Mouse (Mus musculus) heart, adult 2 months (tissue): Measurements from ENCODE around the gene Zkscan4. TPM values are rescaled to one million over a fixed set of nuclear protein-coding genes. Genes with fewer than 3 reads are reported as not detected.
A peak's percentile ranks its signal among the peaks of the same experiment; 100 is the strongest.
"Not testable (repeated sequence)": the region's sequence is repeated elsewhere in the genome, so short reads cannot be mapped to it uniquely, and the experiment has no call there.

Experiments
- DNase-seq, 2 experiments: peaks; one replicate each; pipeline ENCODE4 v3.0.0; 2021
- H3K27ac ChIP-seq: fragments of 200-600 bp; 2 replicates; pipeline ENCODE4 v1.8.1; 2022
- H3K27me3 ChIP-seq: fragments of 200-500 bp; 2 replicates; pipeline ENCODE4 v1.6.1; 2012; ENCODE audit warnings: mild to moderate bottlenecking, low read length, inconsistent platforms, mixed read lengths; ENCODE audit not compliant: control insufficient read depth, insufficient read depth
- H3K36me3 ChIP-seq: fragments of 200-500 bp; 2 replicates; pipeline ENCODE4 v1.6.1; 2012; ENCODE audit warnings: low read length, inconsistent platforms; ENCODE audit not compliant: control insufficient read depth, insufficient read depth
- H3K4me1 ChIP-seq: fragments of 200-500 bp; 2 replicates; pipeline ENCODE4 v1.6.1; 2011; ENCODE audit warnings: low read length; ENCODE audit not compliant: control insufficient read depth, insufficient read depth
- H3K4me3 ChIP-seq: fragments of 200-600 bp; 2 replicates; pipeline ENCODE4 v1.8.1; 2022
- H3K79me2 ChIP-seq: fragments of 200-500 bp; replicated peaks from 2 replicates; pipeline ENCODE4 v1.6.1; 2012; ENCODE audit warnings: mild to moderate bottlenecking, inconsistent platforms, low read length, moderate library complexity, mixed read lengths; ENCODE audit not compliant: control insufficient read depth, insufficient read depth
- H3K9ac ChIP-seq: fragments of 200-500 bp; 2 replicates; pipeline ENCODE4 v1.6.1; 2012; ENCODE audit warnings: low read depth, mild to moderate bottlenecking, control low read depth, inconsistent platforms, low read length, mixed read lengths
- CTCF ChIP-seq: fragments of 200-600 bp; IDR thresholded peaks from 2 replicates; pipeline ENCODE4 v1.8.1; 2022; ENCODE audit warnings: antibody characterized with exemption, mild to moderate bottlenecking, moderate library complexity
- EP300 ChIP-seq: fragments of 200-500 bp; IDR thresholded peaks from 2 replicates; pipeline ENCODE4 v1.6.1; 2011; ENCODE audit warnings: low read depth, low read length, control low read depth; ENCODE audit not compliant: insufficient read depth
- POLR2A ChIP-seq: fragments of 200-500 bp; IDR thresholded peaks from 2 replicates; pipeline ENCODE4 v1.6.1; 2011; ENCODE audit warnings: mild to moderate bottlenecking, low read depth, low read length, control low read depth; ENCODE audit not compliant: insufficient read depth
- WGBS: fragments of 180-500 bp; shearing (Covaris S2); methylation state at CpG from one replicate; pipeline ENCODE4 v1.1.7; 2018; 5-methylcytosine and 5-hydroxymethylcytosine counted together
- intact Hi-C: fragments of 180-260 bp; cut with DNase I; formaldehyde crosslinking; loops from one replicate; pipeline ENCODE4 v1.15.1; 2025
- microRNA-seq, 2 experiments: library from miRNA; unstranded; fragments of <30 nt; microRNA quantifications; one replicate each; pipeline ENCODE4 v1.2.0; 2021
- polyA plus RNA-seq: library from polyadenylated mRNA; depleted of rRNA; stranded (reverse); fragments of >200 nt; gene quantifications from 2 replicates; pipeline ENCODE4 v1.2.3, GENCODE M21; 2012; rRNA removed
- total RNA-seq, 2 experiments: library from RNA; stranded (reverse); gene quantifications; 2 replicates each; pipeline ENCODE4 v1.2.3; 2021

Zkscan4 gene
- total and polyA plus RNA-seq, 3 experiments, result 0.47 to 1.1 (median 0.77) TPM

DNA sequence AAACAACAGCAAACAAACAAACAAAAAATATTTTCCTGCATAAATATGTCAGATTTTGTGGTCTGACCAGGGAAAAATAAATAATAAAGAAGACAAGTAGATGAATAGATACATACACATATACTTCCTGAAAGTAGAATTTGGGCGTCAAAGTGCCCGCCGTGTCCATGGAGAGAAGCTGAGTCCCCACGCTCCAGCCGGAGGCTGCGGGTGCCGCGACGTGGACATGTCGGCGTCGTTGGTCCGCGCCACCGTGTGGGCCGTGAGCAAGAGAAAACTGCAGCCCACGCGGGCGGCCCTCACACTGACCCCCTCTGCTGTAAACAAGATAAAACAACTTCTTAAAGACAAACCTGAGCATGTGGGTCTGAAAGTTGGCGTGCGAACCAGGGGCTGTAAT lies 16.4 kb downstream of the Zkscan4 start, which contains the start of gene AK157302:
AK157302 (plus strand) TSS at position 144 of the 400 bp plus-strand sequence.
- Histone ChIP-seq H3K27me3 (no peaks in the 10 kb centered on the region), H3K9ac (no peak within 1 kb of the TSS), H3K79me2 (no peaks in the 10 kb centered on the region), H3K4me3 (no peak within 1 kb of the TSS), H3K4me1 (no peaks in the 10 kb centered on the region), H3K36me3 (no peaks in the 10 kb centered on the region), H3K27ac (no peak within 1 kb of the TSS)
- WGBS, result 92% methylated on average over 21 of the region's 21 CpGs
- intact Hi-C loops, result no loop called here
- DNase-seq, result peak in 1 of 2 experiments; percentile 33
- TF ChIP-seq EP300 (no peak), POLR2A (no peak), CTCF (no peak)

DNA sequence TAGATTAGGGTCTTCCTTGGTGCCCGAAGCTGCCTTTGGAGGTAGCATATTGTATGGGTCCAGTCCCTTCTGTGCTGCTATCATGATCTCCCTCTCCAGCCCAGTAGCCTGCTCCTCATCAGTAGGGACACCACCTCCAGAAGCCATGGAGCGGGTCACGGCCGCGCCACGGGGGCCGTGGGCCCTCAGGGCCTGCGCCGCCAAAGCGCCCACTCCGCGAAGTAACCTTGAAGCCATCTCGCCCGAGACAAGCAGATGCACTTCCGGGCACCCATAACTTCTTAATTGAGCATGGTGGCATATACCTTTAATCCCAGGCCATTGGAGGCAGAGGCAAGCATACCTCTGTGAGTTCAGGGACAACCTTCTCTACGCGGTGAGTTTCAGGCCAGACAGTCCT lies 22.5 kb downstream of the Zkscan4 start, which contains the start of gene Gm11273:
Gm11273 (minus strand) TSS at position 237 of the 400 bp plus-strand sequence.
- H3K79me2 ChIP-seq, H3K27ac ChIP-seq, H3K36me3 ChIP-seq, intact Hi-C loops, H3K4me1 ChIP-seq, H3K27me3 ChIP-seq, H3K9ac ChIP-seq, DNase-seq, H3K4me3 ChIP-seq: not testable (repeated sequence)
- 94% methylated on average over 17 of the region's 17 CpGs for WGBS

GRCm38 (mm10) chr13:21502296-21502695 lies 23.6 kb downstream of the Zkscan4 start:
- no peaks in the 10 kb centered on the region for H3K79me2 ChIP-seq
- no peak for DNase-seq
- intact Hi-C loops, result no loop called here
- H3K9ac ChIP-seq, result no peak overlapping the region
- TF ChIP-seq POLR2A (no peak), CTCF (no peak), EP300 (no peak)
- H3K4me3 ChIP-seq, result no peak overlapping the region
- H3K4me1 ChIP-seq, result no peaks in the 10 kb centered on the region
- H3K27ac ChIP-seq, result no peak overlapping the region
- H3K36me3 ChIP-seq, result no peaks in the 10 kb centered on the region
- WGBS, result 85% methylated on average over 5 of the region's 5 CpGs
- no peaks in the 10 kb centered on the region for H3K27me3 ChIP-seq

- DNase-seq, result peak; percentile 87 to 88
- no peaks in the 10 kb centered on the region for H3K36me3 ChIP-seq
- WGBS, result under 1% methylated on average over 21 of the region's 21 CpGs
- peak overlapping the region; percentile 66 for H3K4me3 ChIP-seq
- TF ChIP-seq CTCF (no peak), POLR2A (peak; percentile 82), EP300 (peak; percentile 57; the same call in 1 of the 2 replicates)
- H3K27ac ChIP-seq, result peak overlapping the region; percentile 85
- H3K79me2 ChIP-seq, result no peaks in the 10 kb centered on the region
- intact Hi-C loops, result loop anchor here (1.0 to 2.0 kb wide), 4 partner anchors 25 to 103 kb away; partner anchors contain the start of genes Gm10065, Zkscan3, Zkscan4 and Zkscan8
- H3K9ac ChIP-seq, result peak overlapping the region; percentile 62
- no peaks in the 10 kb centered on the region for H3K27me3 ChIP-seq
- no peaks in the 10 kb centered on the region for H3K4me1 ChIP-seq
These were observed 27.5 kb downstream of the Zkscan4 start for GRCm38 (mm10) chr13:21506221-21506649.

DNA sequence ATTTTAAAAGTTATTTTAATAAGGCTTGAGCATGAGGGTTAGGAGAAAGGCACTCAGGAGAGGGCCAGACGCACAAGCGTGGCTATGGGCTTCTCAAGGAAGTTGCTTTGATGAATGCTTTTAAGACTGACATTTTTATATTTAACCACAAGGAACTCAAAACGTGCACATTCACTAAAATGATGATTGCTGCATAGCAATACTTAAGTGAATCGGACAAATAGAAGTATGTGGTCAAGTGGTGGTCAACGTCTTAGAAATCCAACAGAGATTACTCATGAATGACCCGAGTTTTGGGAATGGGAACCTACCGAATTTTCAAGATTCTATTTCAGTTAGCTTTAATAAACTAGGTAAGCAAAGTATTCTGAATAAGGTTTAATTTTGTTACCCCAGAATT lies 51.4 kb downstream of the Zkscan4 start:
- Histone ChIP-seq H3K79me2 (peaks cover 2% of the 10 kb centered on the region; the same call in 1 of the 2 replicates), H3K4me1 (peaks cover 2% of the 10 kb centered on the region), H3K4me3 (peak overlapping the region; percentile 77), H3K27me3 (no peaks in the 10 kb centered on the region), H3K27ac (no peak overlapping the region), H3K9ac (no peak overlapping the region), H3K36me3 (peaks cover 10% of the 10 kb centered on the region)
- DNase-seq, result no peak
- intact Hi-C loops, result loop anchor here (2.0 to 5.0 kb wide), 4 partner anchors 23 to 167 kb away; partner anchors contain the start of genes Gm10065, Zkscan4, Zscan12 and Zscan26
- TF ChIP-seq EP300 (no peak), CTCF (no peak), POLR2A (no peak)
- 47% methylated on average over 7 of the region's 7 CpGs for WGBS

- intact Hi-C loops, result loop anchor here (1.0 to 5.0 kb wide), 5 partner anchors 24 to 168 kb away; partner anchors contain the start of genes Gm10065, Zkscan3, Zkscan4 and Zscan12
- H3K27ac ChIP-seq, result peak within 1 kb of the TSS; percentile 94
- WGBS, result under 1% methylated on average over 39 of the region's 39 CpGs
- no peaks in the 10 kb centered on the region for H3K27me3 ChIP-seq
- peaks cover 2% of the 10 kb centered on the region; the same call in 1 of the 2 replicates for H3K79me2 ChIP-seq
- peaks cover 2% of the 10 kb centered on the region for H3K4me1 ChIP-seq
- peak; percentile 92 to 94 for DNase-seq
- peaks cover 7% of the 10 kb centered on the region for H3K36me3 ChIP-seq
- no peak for TF ChIP-seq EP300
- peak; percentile 47; the same call in 1 of the 2 replicates for TF ChIP-seq POLR2A
- peak; percentile 28; the same call in 1 of the 2 replicates for TF ChIP-seq CTCF
- peak within 1 kb of the TSS; percentile 77 for H3K4me3 ChIP-seq
- H3K9ac ChIP-seq, result peak within 1 kb of the TSS; percentile 100
These were observed 52.1 kb downstream of the Zkscan4 start, which contains the start of gene Zkscan8 for GRCm38 (mm10) chr13:21530781-21531201. Zkscan8 (minus strand) TSS chr13:21531120.

Small RNA genes lying within 50 kb of the gene (microRNA-seq; reads per million reads assigned to microRNA genes)
- 0 reads per million in 2 experiments for gene Mir1896

Other genes starting within 250 kb of the Zkscan4 start
- gene Gpx5, start 186.2 kb upstream of the Zkscan4 start, total RNA-seq, result not detected
- not detected in 2 replicates for gene Gpx5, start 186.2 kb upstream of the Zkscan4 start, polyA plus RNA-seq
- gene Gpx6, start 166.8 kb upstream of the Zkscan4 start, total RNA-seq, result not detected
- gene Gpx6, start 166.8 kb upstream of the Zkscan4 start, polyA plus RNA-seq, result not detected in 2 replicates
- not detected for gene Olfr1367, start 132.0 kb upstream of the Zkscan4 start, total RNA-seq
- not detected in 2 replicates for gene Olfr1367, start 132.0 kb upstream of the Zkscan4 start, polyA plus RNA-seq
- gene Zscan12, start 116.1 kb upstream of the Zkscan4 start, total RNA-seq, result 1 to 10 TPM; 4.8 to 5.1 TPM
- gene Zscan12, start 116.1 kb upstream of the Zkscan4 start, polyA plus RNA-seq, result 1.3 and 2.5 TPM in 2 replicates
- gene Zkscan3, start 76.2 kb upstream of the Zkscan4 start, total RNA-seq, result 10 to 100 TPM; 23.2 to 27.7 TPM
- 18.7 and 35.6 TPM in 2 replicates for gene Zkscan3, start 76.2 kb upstream of the Zkscan4 start, polyA plus RNA-seq
- under 1 TPM; 0.41 to 0.50 TPM for gene Pgbd1, start 37.8 kb upstream of the Zkscan4 start, total RNA-seq
- gene Pgbd1, start 37.8 kb upstream of the Zkscan4 start, polyA plus RNA-seq, result 0.43 and 0.59 TPM in 2 replicates
- gene Zscan26, start 25.2 kb upstream of the Zkscan4 start, total RNA-seq, result 10 to 100 TPM; 21.8 TPM
- 14.8 and 25.6 TPM in 2 replicates for gene Zscan26, start 25.2 kb upstream of the Zkscan4 start, polyA plus RNA-seq
- under 1 TPM; 0.34 to 0.99 TPM for gene Nkapl, start 10.4 kb upstream of the Zkscan4 start, total RNA-seq
- gene Nkapl, start 10.4 kb upstream of the Zkscan4 start, polyA plus RNA-seq, result 0.18 TPM in 1 of 2 replicates, not detected in the other
- gene Gm10065, start 534 bp downstream of the Zkscan4 start, total RNA-seq, result not detected
- not detected in 2 replicates for gene Gm10065, start 534 bp downstream of the Zkscan4 start, polyA plus RNA-seq
- gene AK157302, start 16.3 kb downstream of the Zkscan4 start, total RNA-seq, result 10 to 100 TPM; 25.4 to 27.3 TPM
- 0.82 and 2.0 TPM in 2 replicates for gene AK157302, start 16.3 kb downstream of the Zkscan4 start, polyA plus RNA-seq
- 100 to 1,000 TPM; 241 to 252 TPM for gene Gm11273, start 22.5 kb downstream of the Zkscan4 start, total RNA-seq
- gene Gm11273, start 22.5 kb downstream of the Zkscan4 start, polyA plus RNA-seq, result 65.2 and 74.9 TPM in 2 replicates
- gene Zkscan8, start 52.2 kb downstream of the Zkscan4 start, total RNA-seq, result 10 to 100 TPM in 1 of 2 experiments, 1 to 10 TPM in 1; 9.1 to 12.3 TPM
- gene Zkscan8, start 52.2 kb downstream of the Zkscan4 start, polyA plus RNA-seq, result 2.8 and 6.3 TPM in 2 replicates
- not detected for gene Olfr1366, start 63.9 kb downstream of the Zkscan4 start, total RNA-seq
- not detected in 2 replicates for gene Olfr1366, start 63.9 kb downstream of the Zkscan4 start, polyA plus RNA-seq
- not detected for gene Olfr1535, start 81.0 kb downstream of the Zkscan4 start, total RNA-seq
- gene Olfr1535, start 81.0 kb downstream of the Zkscan4 start, polyA plus RNA-seq, result not detected in 2 replicates
- gene Olfr1364, start 102.9 kb downstream of the Zkscan4 start, total RNA-seq, result not detected
- not detected in 2 replicates for gene Olfr1364, start 102.9 kb downstream of the Zkscan4 start, polyA plus RNA-seq
- gene Olfr1362, start 135.1 kb downstream of the Zkscan4 start, total RNA-seq, result not detected
- not detected in 2 replicates for gene Olfr1362, start 135.1 kb downstream of the Zkscan4 start, polyA plus RNA-seq
- not detected for gene Olfr11, start 163.6 kb downstream of the Zkscan4 start, total RNA-seq
- not detected in 2 replicates for gene Olfr11, start 163.6 kb downstream of the Zkscan4 start, polyA plus RNA-seq
- not detected for gene Olfr1361, start 184.5 kb downstream of the Zkscan4 start, total RNA-seq
- gene Olfr1361, start 184.5 kb downstream of the Zkscan4 start, polyA plus RNA-seq, result not detected in 2 replicates
- gene Olfr1360, start 198.5 kb downstream of the Zkscan4 start, total RNA-seq, result not detected
- not detected in 2 replicates for gene Olfr1360, start 198.5 kb downstream of the Zkscan4 start, polyA plus RNA-seq
- not detected for gene Olfr1359, start 219.2 kb downstream of the Zkscan4 start, total RNA-seq
- gene Olfr1359, start 219.2 kb downstream of the Zkscan4 start, polyA plus RNA-seq, result not detected in 2 replicates
- 10 to 100 TPM; 10.5 to 12.9 TPM for gene Hist1h2bl, start 237.2 kb downstream of the Zkscan4 start, total RNA-seq
- gene Hist1h2bl, start 237.2 kb downstream of the Zkscan4 start, polyA plus RNA-seq, result not detected in 2 replicates
- gene Hist1h2ai, start 237.5 kb downstream of the Zkscan4 start, total RNA-seq, result 1 to 10 TPM; 3.5 to 9.1 TPM
- gene Hist1h2ai, start 237.5 kb downstream of the Zkscan4 start, polyA plus RNA-seq, result 1.6 TPM in 1 of 2 replicates, not detected in the other
- gene Hist1h3h, start 238.8 kb downstream of the Zkscan4 start, total RNA-seq, result 1 to 10 TPM; 5.5 to 9.1 TPM
- not detected in 2 replicates for gene Hist1h3h, start 238.8 kb downstream of the Zkscan4 start, polyA plus RNA-seq
- 1 to 10 TPM in 1 of 2 experiments, under 1 TPM in 1; 0.78 to 2.8 TPM for gene Hist1h2bm, start 243.1 kb downstream of the Zkscan4 start, total RNA-seq
- gene Hist1h2bm, start 243.1 kb downstream of the Zkscan4 start, polyA plus RNA-seq, result 0.27 TPM in 1 of 2 replicates, not detected in the other